ENCODE assay signal across 8 mouse cellular contexts in genomic region chr1:91539246-91539645, GRCm38 (mm10). TPM values are rescaled to one million over a fixed set of nuclear protein-coding genes. Genes with fewer than 3 reads are reported as not detected.
DNase-seq lines count a peak whose midpoint lies in the region; ATAC-seq and TF ChIP-seq lines count a peak whose summit lies in the region.

No protein-coding gene starts in this region.

- ATAC-seq in heart, postnatal 0 days (ENCODE audit: insufficient read depth, low read depth) = no peak
- no peak for ATAC-seq in embryonic facial prominence, embryonic 14.5 days (ENCODE audit: low read depth)
- no peak for ATAC-seq in intestine, postnatal 0 days
- ATAC-seq in midbrain, postnatal 0 days (ENCODE audit: low FRiP score) = no peak

- DNase-seq in heart, postnatal 0 days (ENCODE audit: low spot score) = no peak
- DNase-seq in heart, adult 9 months (ENCODE audit: low spot score in 2 of 2) = no peak
- no peak for DNase-seq in embryonic facial prominence, embryonic 14.5 days (ENCODE audit: low spot score)
- DNase-seq in midbrain, postnatal 0 days (ENCODE audit: low spot score) = no peak
- no peak for DNase-seq in T-cell, adult 2 months (ENCODE audit: low spot score)
- DNase-seq in urinary bladder, postnatal 36 days (ENCODE audit: low spot score in 2 of 2) = no peak
- no peak for DNase-seq in kidney, postnatal 10 days

- peaks cover 15% of the 10 kb centered on the region; the same call in 1 of the 2 replicates for H3K27me3 ChIP-seq in heart, postnatal 0 days (ENCODE audit: control insufficient read depth, insufficient read depth, low read length)
- H3K27me3 ChIP-seq in embryonic facial prominence, embryonic 14.5 days (replicated peaks; ENCODE audit: control insufficient read depth, insufficient read depth, low read length) = peaks cover 33% of the 10 kb centered on the region
- no peaks in the 10 kb centered on the region for H3K27me3 ChIP-seq in intestine, postnatal 0 days (replicated peaks; ENCODE audit: control insufficient read depth, insufficient read depth, low read length)
- H3K27me3 ChIP-seq in midbrain, postnatal 0 days (ENCODE audit: insufficient read depth, low read length) = peaks cover 4% of the 10 kb centered on the region; the same call in 1 of the 2 replicates

- peak overlapping the region; percentile 88; the same call in 1 of the 2 replicates for H3K4me3 ChIP-seq in heart, postnatal 0 days (ENCODE audit: low read depth, low read length)
- H3K4me3 ChIP-seq in embryonic facial prominence, embryonic 14.5 days (ENCODE audit: low read depth, low read length) = no peak overlapping the region
- H3K4me3 ChIP-seq in intestine, postnatal 0 days (ENCODE audit: low read depth, low read length) = no peak overlapping the region
- no peak overlapping the region for H3K4me3 ChIP-seq in midbrain, postnatal 0 days (ENCODE audit: low read depth, low read length)

- H3K36me3 ChIP-seq in heart, postnatal 0 days (replicated peaks; ENCODE audit: control insufficient read depth, insufficient read depth, low read length) = peaks cover 3% of the 10 kb centered on the region; the same call in 1 of the 2 replicates
- no peaks in the 10 kb centered on the region for H3K36me3 ChIP-seq in embryonic facial prominence, embryonic 14.5 days (ENCODE audit: control insufficient read depth, insufficient read depth, low read length)
- H3K36me3 ChIP-seq in intestine, postnatal 0 days (ENCODE audit: control insufficient read depth, insufficient read depth) = peaks cover 4% of the 10 kb centered on the region; the same call in 1 of the 2 replicates
- H3K36me3 ChIP-seq in midbrain, postnatal 0 days (ENCODE audit: insufficient read depth, low read length) = peaks cover 3% of the 10 kb centered on the region; the same call in 1 of the 2 replicates

- no peaks in the 10 kb centered on the region for H3K9me3 ChIP-seq in heart, postnatal 0 days (replicated peaks; ENCODE audit: control insufficient read depth, low read length)
- H3K9me3 ChIP-seq in embryonic facial prominence, embryonic 14.5 days (ENCODE audit: control insufficient read depth, low read length) = no peaks in the 10 kb centered on the region
- no peaks in the 10 kb centered on the region for H3K9me3 ChIP-seq in intestine, postnatal 0 days (ENCODE audit: control insufficient read depth)
- no peaks in the 10 kb centered on the region for H3K9me3 ChIP-seq in midbrain, postnatal 0 days (ENCODE audit: low read length)

- H3K4me1 ChIP-seq in heart, postnatal 0 days (ENCODE audit: control insufficient read depth, insufficient read depth) = peaks cover 16% of the 10 kb centered on the region
- no peaks in the 10 kb centered on the region; the same call in 1 of the 2 replicates for H3K4me1 ChIP-seq in embryonic facial prominence, embryonic 14.5 days (ENCODE audit: control insufficient read depth, insufficient read depth, low read length)
- H3K4me1 ChIP-seq in intestine, postnatal 0 days (replicated peaks; ENCODE audit: control insufficient read depth, insufficient read depth, low read length) = 0 out of 2 replicates have a peak, but pooled peaks cover 11% of the 10 kb centered on the region
- H3K4me1 ChIP-seq in midbrain, postnatal 0 days (ENCODE audit: insufficient read depth, low read length) = peaks cover 13% of the 10 kb centered on the region; the same call in 1 of the 2 replicates

- TF ChIP-seq EP300 in heart, postnatal 0 days (IDR thresholded peaks at IDR 0.05; ENCODE audit: low read depth) = no peak

- H3K27ac ChIP-seq in heart, postnatal 0 days (ENCODE audit: low read depth) = no peak overlapping the region
- no peak overlapping the region for H3K27ac ChIP-seq in embryonic facial prominence, embryonic 14.5 days (replicated peaks; ENCODE audit: low read depth, low read length)
- H3K27ac ChIP-seq in intestine, postnatal 0 days (ENCODE audit: low read depth, low read length) = no peak overlapping the region
- no peak overlapping the region for H3K27ac ChIP-seq in midbrain, postnatal 0 days (ENCODE audit: low read depth, low read length)

- 25% methylated on average over 6 of the region's 6 CpGs for WGBS in heart, postnatal 0 days
- 31% methylated on average over 6 of the region's 6 CpGs for WGBS in embryonic facial prominence, embryonic 14.5 days
- 23% methylated on average over 6 of the region's 6 CpGs for WGBS in intestine, postnatal 0 days
- WGBS in midbrain, postnatal 0 days = 23% methylated on average over 6 of the region's 6 CpGs

- H3K4me2 ChIP-seq in heart, postnatal 0 days (ENCODE audit: low read depth, low read length) = peak overlapping the region; percentile 93
- H3K4me2 ChIP-seq in embryonic facial prominence, embryonic 14.5 days (ENCODE audit: low read depth, low read length) = peak overlapping the region; percentile 98; the same call in 1 of the 2 replicates
- peak overlapping the region; percentile 95 for H3K4me2 ChIP-seq in intestine, postnatal 0 days (replicated peaks; ENCODE audit: low read depth)
- peak overlapping the region; percentile 97; the same call in 1 of the 2 replicates for H3K4me2 ChIP-seq in midbrain, postnatal 0 days (ENCODE audit: low read depth, low read length, poor library complexity, severe bottlenecking)

- H3K9ac ChIP-seq in heart, postnatal 0 days (replicated peaks; ENCODE audit: low read depth, low read length) = no peak overlapping the region; the same call in 1 of the 2 replicates
- no peak overlapping the region for H3K9ac ChIP-seq in embryonic facial prominence, embryonic 14.5 days (ENCODE audit: low read depth, low read length)
- no peak overlapping the region for H3K9ac ChIP-seq in intestine, postnatal 0 days (ENCODE audit: low read depth, low read length)
- no peak overlapping the region for H3K9ac ChIP-seq in midbrain, postnatal 0 days (replicated peaks; ENCODE audit: low read length, poor library complexity, severe bottlenecking)

- no peak for TF ChIP-seq CTCF in heart, postnatal 0 days (IDR thresholded peaks at IDR 0.05; ENCODE audit: low read depth)
- TF ChIP-seq CTCF in intestine, postnatal 0 days (IDR thresholded peaks at IDR 0.05; ENCODE audit: low read depth) = no peak
- TF ChIP-seq CTCF in midbrain, postnatal 0 days (IDR thresholded peaks at IDR 0.05) = no peak

RNA-seq across cellular contexts. Expression of gene Asb1, which starts 1.1 kb away (rescaled TPM):
- 13.8 and 19.0 TPM in 2 replicates for total RNA-seq in heart, postnatal 0 days (2014; rRNA removed; ENCODE audit: low replicate concordance)
- polyA plus RNA-seq in heart, postnatal 0 days (2015; fragmentation: Nextera tagmentation; extraction: Ambion mirVana) = 3.3 and 4.6 TPM in 2 replicates
- polyA plus RNA-seq in embryonic facial prominence, embryonic 14.5 days (2014; fragmentation: Nextera tagmentation; extraction: Ambion mirVana) = 8.0 TPM in 2 replicates
- polyA plus RNA-seq in intestine, postnatal 0 days (2015; fragmentation: Nextera tagmentation; extraction: Ambion mirVana) = 2.6 TPM in 2 replicates
- 29.3 and 32.1 TPM in 2 replicates for total RNA-seq in midbrain, postnatal 0 days (2014; rRNA removed)
- polyA plus RNA-seq in midbrain, postnatal 0 days (2015; fragmentation: Nextera tagmentation; extraction: Ambion mirVana) = 8.6 and 8.8 TPM in 2 replicates

RNA-seq across cellular contexts. Expression of gene Traf3ip1, which starts 44.8 kb away (rescaled TPM):
- 2.0 and 3.4 TPM in 2 replicates for total RNA-seq in heart, postnatal 0 days (2014; rRNA removed; ENCODE audit: low replicate concordance)
- 2.8 TPM in 2 replicates for polyA plus RNA-seq in heart, postnatal 0 days (2015; fragmentation: Nextera tagmentation; extraction: Ambion mirVana)
- 5.5 and 6.8 TPM in 2 replicates for polyA plus RNA-seq in embryonic facial prominence, embryonic 14.5 days (2014; fragmentation: Nextera tagmentation; extraction: Ambion mirVana)
- polyA plus RNA-seq in intestine, postnatal 0 days (2015; fragmentation: Nextera tagmentation; extraction: Ambion mirVana) = 3.3 and 3.7 TPM in 2 replicates
- total RNA-seq in midbrain, postnatal 0 days (2014; rRNA removed) = 17.3 and 18.4 TPM in 2 replicates
- polyA plus RNA-seq in midbrain, postnatal 0 days (2015; fragmentation: Nextera tagmentation; extraction: Ambion mirVana) = 6.1 and 7.0 TPM in 2 replicates
